Mouse (Mus musculus) cerebellum, postnatal 10 days (tissue): Measurements from ENCODE around the gene Upk1a.

Experiments used
- DNase-seq, 2 experiments: peaks; one replicate each; pipeline ENCODE4 v3.0.0; 2021; ENCODE audit warnings: mixed read lengths in 2 of 2

Gene Upk1a

GRCm38 (mm10) chr7:30600651-30601050 lies 12.0 kb downstream of the Upk1a start:
- peak; percentile 49 to 55 for DNase-seq

GRCm38 (mm10) chr7:30599933-30600353 lies 12.7 kb downstream of the Upk1a start:
- DNase-seq, result peak; percentile 98

GRCm38 (mm10) chr7:30598786-30599185 lies 13.9 kb downstream of the Upk1a start, which contains the start of gene Zbtb32:
TSS of gene Zbtb32 (minus strand) at chr7:30598909.
- DNase-seq, result no peak

- DNase-seq, result no peak
Measured at GRCm38 (mm10) chr7:30596811-30597210, 15.8 kb downstream of the Upk1a start.

GRCm38 (mm10) chr7:30596093-30596492 lies 16.6 kb downstream of the Upk1a start:
- DNase-seq, result no peak

GRCm38 (mm10) chr7:30594510-30595024 lies 18.1 kb downstream of the Upk1a start:
- DNase-seq, result no peak

- DNase-seq, result peak in 1 of 2 experiments; percentile 51
Measured at GRCm38 (mm10) chr7:30593579-30594509, 18.8 kb downstream of the Upk1a start.

GRCm38 (mm10) chr7:30592772-30593423 lies 19.7 kb downstream of the Upk1a start:
- DNase-seq, result no peak

GRCm38 (mm10) chr7:30591605-30591951 lies 21.1 kb downstream of the Upk1a start:
- peak; percentile 42 to 62 for DNase-seq

GRCm38 (mm10) chr7:30590927-30591604 lies 21.6 kb downstream of the Upk1a start:
- no peak for DNase-seq

- peak; percentile 95 to 97 for DNase-seq
Measured at GRCm38 (mm10) chr7:30589435-30590301, 23.0 kb downstream of the Upk1a start.

- peak; percentile 95 to 98 for DNase-seq
Measured at GRCm38 (mm10) chr7:30588676-30589434, 23.8 kb downstream of the Upk1a start, which contains the start of gene Kmt2b. TSS of gene Kmt2b (minus strand) at chr7:30588726.

GRCm38 (mm10) chr7:30587842-30588667 lies 24.6 kb downstream of the Upk1a start:
- peak in 1 of 2 experiments; percentile 75 for DNase-seq

- peak; percentile 39 to 42 for DNase-seq
Measured at GRCm38 (mm10) chr7:30586455-30587020, 26.1 kb downstream of the Upk1a start.

GRCm38 (mm10) chr7:30585170-30585569 lies 27.5 kb downstream of the Upk1a start:
- no peak for DNase-seq

GRCm38 (mm10) chr7:30584339-30584738 lies 28.3 kb downstream of the Upk1a start:
- no peak for DNase-seq

- DNase-seq, result no peak
Measured at GRCm38 (mm10) chr7:30581547-30581946, 31.1 kb downstream of the Upk1a start.

GRCm38 (mm10) chr7:30579950-30580349 lies 32.7 kb downstream of the Upk1a start:
- DNase-seq, result no peak

GRCm38 (mm10) chr7:30572969-30573368 lies 39.7 kb downstream of the Upk1a start:
- peak; percentile 86 to 87 for DNase-seq

GRCm38 (mm10) chr7:30572389-30572788 lies 40.3 kb downstream of the Upk1a start:
- DNase-seq, result no peak
